Mouse (Mus musculus): ENCODE measurements around the gene Spert. TPM values are rescaled to one million over a fixed set of nuclear protein-coding genes. Genes with fewer than 3 reads are reported as not detected.

The Spert gene
- total RNA-seq, 2 experiments from 2014 or later = not detected

Other genes starting within 250 kb of the Spert start
- not detected in 2 replicates for gene Siah3, start 137.1 kb downstream of the Spert start, total RNA-seq (2015)
- gene Siah3, start 137.1 kb downstream of the Spert start, total RNA-seq (2017) = not detected in 2 replicates
- gene Erich6b, start 49.1 kb upstream of the Spert start, total RNA-seq (2015) = not detected in 2 replicates
- not detected in 2 replicates for gene Erich6b, start 49.1 kb upstream of the Spert start, total RNA-seq (2017)
- gene Cog3, start 161.4 kb upstream of the Spert start, total RNA-seq (2015) = 20.1 and 22.5 TPM in 2 replicates
- 25.4 and 25.5 TPM in 2 replicates for gene Cog3, start 161.4 kb upstream of the Spert start, total RNA-seq (2017)
- gene Slc25a30, start 193.9 kb upstream of the Spert start, total RNA-seq (2015) = 17.3 TPM in 2 replicates
- gene Slc25a30, start 193.9 kb upstream of the Spert start, total RNA-seq (2017) = 16.9 and 17.6 TPM in 2 replicates

Measured in megakaryocyte progenitor cell, adult 5-6 weeks (primary cell).